Mouse (Mus musculus): ENCODE data around the gene Sgsm1.

GRCm38 (mm10) chr5:113345781-113346180 is 35.2 kb upstream of the Sgsm1 start:
- TF ChIP-seq CTCF (IDR thresholded peaks at IDR 0.05; ENCODE audit: low read depth), result no peak
- no peak for TF ChIP-seq EP300 (IDR thresholded peaks at IDR 0.05; ENCODE audit: low read depth)
